Mouse (Mus musculus) thymus, adult 2 months (tissue): ENCODE measurements around the gene Pkd1l3. TPM values are rescaled to one million over a fixed set of nuclear protein-coding genes. Genes with fewer than 3 reads are reported as not detected.

Source experiments
- DNase-seq: peaks from one replicate; pipeline ENCODE4 v3.0.0; 2021
- H3K27ac ChIP-seq: fragments of 200-500 bp; 2 replicates; pipeline ENCODE4 v1.5.1; 2012; ENCODE audit warnings: low read length, control low read depth; ENCODE audit not compliant: control insufficient read depth, insufficient read depth
- H3K27me3 ChIP-seq: fragments of 200-500 bp; 2 replicates; pipeline ENCODE4 v1.6.1; 2012; ENCODE audit warnings: mild to moderate bottlenecking, low read length, moderate library complexity, mixed read lengths; ENCODE audit not compliant: control insufficient read depth, insufficient read depth
- H3K36me3 ChIP-seq: fragments of 200-500 bp; 2 replicates; pipeline ENCODE4 v1.6.1; 2012; ENCODE audit warnings: mild to moderate bottlenecking, low read length, moderate library complexity; ENCODE audit not compliant: control insufficient read depth, insufficient read depth
- H3K4me1 ChIP-seq: fragments of 200-500 bp; replicated peaks from 2 replicates; pipeline ENCODE4 v1.6.1; 2012; ENCODE audit warnings: low read length; ENCODE audit not compliant: control insufficient read depth, insufficient read depth
- H3K4me3 ChIP-seq: fragments of 200-500 bp; 2 replicates; pipeline ENCODE4 v1.5.1; 2012; ENCODE audit warnings: mild to moderate bottlenecking, low read length, control low read depth, moderate library complexity; ENCODE audit not compliant: control insufficient read depth, insufficient read depth
- CTCF ChIP-seq: fragments of 200-500 bp; IDR thresholded peaks from 2 replicates; pipeline ENCODE4 v1.5.1; 2012; ENCODE audit warnings: mild to moderate bottlenecking, control low read depth, low read length, moderate library complexity, borderline replicate concordance; ENCODE audit not compliant: control insufficient read depth, poor library complexity, insufficient read depth; ENCODE audit errors: extremely low read depth
- POLR2A ChIP-seq: fragments of 200-500 bp; IDR thresholded peaks from 2 replicates; pipeline ENCODE4 v1.6.1; 2012; ENCODE audit warnings: mild to moderate bottlenecking, low read length, control low read depth, moderate library complexity; ENCODE audit not compliant: control insufficient read depth, poor library complexity, insufficient read depth; ENCODE audit errors: extremely low read depth
- WGBS: fragments of 180-500 bp; shearing (Covaris S2); methylation state at CpG from one replicate; pipeline ENCODE4 v1.1.7; 2018; 5-methylcytosine and 5-hydroxymethylcytosine counted together
- polyA plus RNA-seq: library from polyadenylated mRNA; depleted of rRNA; stranded (reverse); fragments of >200 nt; gene quantifications from 2 replicates; pipeline ENCODE4 v1.2.3, GENCODE M21; 2012

Gene Pkd1l3
- polyA plus RNA-seq, 1 experiment: 0.34 TPM

GRCm38 (mm10) chr8:109628638-109629037 is 14.3 kb downstream of the Pkd1l3 start:
- Histone ChIP-seq H3K27me3 (no peaks in the 10 kb centered on the region), H3K36me3 (no peaks in the 10 kb centered on the region), H3K27ac (no peak overlapping the region), H3K4me1 (no peaks in the 10 kb centered on the region), H3K4me3 (no peak overlapping the region)
- DNase-seq: no peak
- WGBS: 83% methylated on average over 6 of the region's 6 CpGs
- TF ChIP-seq CTCF (no peak), POLR2A (no peak)

- no peaks in the 10 kb centered on the region for H3K36me3 ChIP-seq
- no peak for DNase-seq
- H3K4me1 ChIP-seq: no peaks in the 10 kb centered on the region
- no peak overlapping the region for H3K4me3 ChIP-seq
- no peaks in the 10 kb centered on the region for H3K27me3 ChIP-seq
- 89% methylated on average over 5 of the region's 5 CpGs for WGBS
- H3K27ac ChIP-seq: no peak overlapping the region
- TF ChIP-seq CTCF: no peak
- no peak for TF ChIP-seq POLR2A
These were observed 18.2 kb downstream of the Pkd1l3 start for GRCm38 (mm10) chr8:109632498-109632897.

GRCm38 (mm10) chr8:109635146-109635545 is 20.8 kb downstream of the Pkd1l3 start:
- Histone ChIP-seq H3K27ac (no peak overlapping the region), H3K36me3 (no peaks in the 10 kb centered on the region), H3K4me1 (no peaks in the 10 kb centered on the region), H3K27me3 (no peaks in the 10 kb centered on the region), H3K4me3 (no peak overlapping the region)
- no peak for TF ChIP-seq CTCF
- TF ChIP-seq POLR2A: no peak
- 95% methylated on average over 8 of the region's 8 CpGs for WGBS
- no peak for DNase-seq

GRCm38 (mm10) chr8:109638851-109639250 is 24.5 kb downstream of the Pkd1l3 start:
- Histone ChIP-seq H3K27ac (no peak overlapping the region), H3K36me3 (no peaks in the 10 kb centered on the region), H3K4me1 (no peaks in the 10 kb centered on the region), H3K27me3 (no peaks in the 10 kb centered on the region), H3K4me3 (no peak overlapping the region)
- no peak for DNase-seq
- TF ChIP-seq POLR2A (no peak), CTCF (no peak)
- 85% methylated on average over 5 of the region's 5 CpGs for WGBS

- no peak for DNase-seq
- TF ChIP-seq CTCF: no peak
- TF ChIP-seq POLR2A: no peak
- no peak overlapping the region for H3K27ac ChIP-seq
These were observed 26.1 kb downstream of the Pkd1l3 start for GRCm38 (mm10) chr8:109640410-109640809.

GRCm38 (mm10) chr8:109641236-109641635 is 26.9 kb downstream of the Pkd1l3 start:
- no peaks in the 10 kb centered on the region for H3K36me3 ChIP-seq
- WGBS: 77% methylated on average over 5 of the region's 5 CpGs
- no peak overlapping the region for H3K4me3 ChIP-seq
- H3K27me3 ChIP-seq: no peaks in the 10 kb centered on the region
- H3K27ac ChIP-seq: no peak overlapping the region
- no peaks in the 10 kb centered on the region for H3K4me1 ChIP-seq
- no peak for DNase-seq
- no peak for TF ChIP-seq CTCF
- TF ChIP-seq POLR2A: no peak

More at GRCm38 (mm10) chr8:109640410-109640809, 26.1 kb downstream of the Pkd1l3 start:
- Histone ChIP-seq H3K36me3 (no peaks in the 10 kb centered on the region), H3K4me1 (no peaks in the 10 kb centered on the region), H3K27me3 (no peaks in the 10 kb centered on the region), H3K4me3 (no peak overlapping the region)
- 70% methylated on average over 7 of the region's 7 CpGs for WGBS

- Histone ChIP-seq H3K4me3 (no peak overlapping the region), H3K36me3 (no peaks in the 10 kb centered on the region), H3K27me3 (no peaks in the 10 kb centered on the region), H3K27ac (no peak overlapping the region), H3K4me1 (no peaks in the 10 kb centered on the region)
- WGBS: 89% methylated on average over 11 of the region's 11 CpGs
- DNase-seq: no peak
- TF ChIP-seq CTCF (no peak), POLR2A (no peak)
These were observed 33.0 kb downstream of the Pkd1l3 start for GRCm38 (mm10) chr8:109647331-109647730.
